Mouse (Mus musculus) thymus, postnatal 25 days (tissue): Measurements from ENCODE around the gene Tshr.
"Not testable (repeated sequence)": the region's sequence is repeated elsewhere in the genome, so short reads cannot be mapped to it uniquely, and the experiment has no call there.

Experiments
- DNase-seq: peaks from one replicate; pipeline ENCODE4 v3.0.0; 2022

Gene Tshr

GRCm38 (mm10) chr12:91500475-91500874 is 116.1 kb downstream of the Tshr start:
- DNase-seq: no peak

- no peak for DNase-seq
Measured at GRCm38 (mm10) chr12:91511766-91512165, 127.4 kb downstream of the Tshr start.

- no peak for DNase-seq
Measured at GRCm38 (mm10) chr12:91513980-91514379, 129.6 kb downstream of the Tshr start.

GRCm38 (mm10) chr12:91517808-91518207 is 133.4 kb downstream of the Tshr start:
- no peak for DNase-seq

- peak; percentile 26 for DNase-seq
Measured at GRCm38 (mm10) chr12:91523626-91524025, 139.3 kb downstream of the Tshr start.

GRCm38 (mm10) chr12:91534514-91534913 is 150.2 kb downstream of the Tshr start:
- no peak for DNase-seq

- no peak for DNase-seq
Measured at GRCm38 (mm10) chr12:91540202-91540601, 155.8 kb downstream of the Tshr start.

GRCm38 (mm10) chr12:91549471-91549870 is 165.1 kb downstream of the Tshr start:
- no peak for DNase-seq

GRCm38 (mm10) chr12:91551773-91552526 is 167.6 kb downstream of the Tshr start:
- DNase-seq: no peak

GRCm38 (mm10) chr12:91557358-91558005 is 173.1 kb downstream of the Tshr start:
- DNase-seq: not testable (repeated sequence)

GRCm38 (mm10) chr12:91558152-91558551 is 173.8 kb downstream of the Tshr start:
- DNase-seq: not testable (repeated sequence)

- no peak for DNase-seq
Measured at GRCm38 (mm10) chr12:91567145-91567544, 182.8 kb downstream of the Tshr start.

GRCm38 (mm10) chr12:91569255-91569654 is 184.9 kb downstream of the Tshr start:
- DNase-seq: no peak

- no peak for DNase-seq
Measured at GRCm38 (mm10) chr12:91571708-91572107, 187.3 kb downstream of the Tshr start.

- no peak for DNase-seq
Measured at GRCm38 (mm10) chr12:91579665-91580064, 195.3 kb downstream of the Tshr start.

GRCm38 (mm10) chr12:91581204-91582070 is 197.1 kb downstream of the Tshr start:
- DNase-seq: no peak

- no peak for DNase-seq
Measured at GRCm38 (mm10) chr12:91582362-91583002, 198.1 kb downstream of the Tshr start.

- no peak for DNase-seq
Measured at GRCm38 (mm10) chr12:91583409-91583808, 199.0 kb downstream of the Tshr start.

- no peak for DNase-seq
Measured at GRCm38 (mm10) chr12:91585206-91585605, 200.8 kb downstream of the Tshr start.

- DNase-seq: not testable (repeated sequence)
Measured at GRCm38 (mm10) chr12:91585815-91586214, 201.5 kb downstream of the Tshr start.

- DNase-seq: no peak
Measured at GRCm38 (mm10) chr12:91587077-91587476, 202.7 kb downstream of the Tshr start.

GRCm38 (mm10) chr12:91587491-91588033 is 203.2 kb downstream of the Tshr start:
- no peak for DNase-seq
